Mouse (Mus musculus) limb, embryonic 14.5 days (tissue): ENCODE data around the gene Tor4a. TPM values are rescaled to one million over a fixed set of nuclear protein-coding genes. Genes with fewer than 3 reads are reported as not detected.

Experiments used
- ATAC-seq: fragments of 200-750 bp; cut with Nextera tagmentation; 2 replicates; pipeline ENCODE4 v1.8.0; 2017; ENCODE audit warnings: low read depth, moderate number of reproducible peaks, moderate TSS enrichment; ENCODE audit not compliant: low FRiP score
- DNase-seq: peaks from one replicate; pipeline ENCODE4 v3.0.0-alpha.2; 2015; ENCODE audit warnings: low spot score
- H3K27ac ChIP-seq: fragments of 300-500 bp; sonication (generic); replicated peaks from 2 replicates; pipeline ENCODE4 v1.5.1; 2014; ENCODE audit warnings: low read depth, mild to moderate bottlenecking, low read length, moderate library complexity, mixed read lengths
- H3K27me3 ChIP-seq: fragments of 300-500 bp; sonication (generic); 2 replicates; pipeline ENCODE4 v1.6.1; 2014; ENCODE audit warnings: low read length, mixed read lengths; ENCODE audit not compliant: control insufficient read depth, insufficient read depth
- H3K36me3 ChIP-seq: fragments of 300-500 bp; sonication (generic); 2 replicates; pipeline ENCODE4 v1.6.1; 2014; ENCODE audit warnings: mild to moderate bottlenecking, low read length, moderate library complexity, mixed read lengths; ENCODE audit not compliant: control insufficient read depth, insufficient read depth
- H3K4me1 ChIP-seq: fragments of 300-500 bp; sonication (generic); 2 replicates; pipeline ENCODE4 v1.6.1; 2014; ENCODE audit warnings: antibody characterized with exemption, low read length, mixed read lengths; ENCODE audit not compliant: control insufficient read depth, insufficient read depth
- H3K4me2 ChIP-seq: fragments of 300-500 bp; sonication (generic); replicated peaks from 2 replicates; pipeline ENCODE4 v1.6.1; 2014; ENCODE audit warnings: low read depth, mild to moderate bottlenecking, low read length, moderate library complexity; ENCODE audit not compliant: severe bottlenecking
- H3K4me3 ChIP-seq: fragments of 300-500 bp; sonication (generic); replicated peaks from 2 replicates; pipeline ENCODE4 v1.5.1; 2014; ENCODE audit warnings: low read length
- H3K9ac ChIP-seq: fragments of 300-500 bp; sonication (generic); 2 replicates; pipeline ENCODE4 v1.6.1; 2014; ENCODE audit warnings: mild to moderate bottlenecking, low read depth, low read length, moderate library complexity; ENCODE audit not compliant: severe bottlenecking
- H3K9me3 ChIP-seq: fragments of 300-500 bp; sonication (generic); 2 replicates; pipeline ENCODE4 v1.6.1; 2016; ENCODE audit warnings: low read length; ENCODE audit not compliant: control insufficient read depth
- POLR2A ChIP-seq: fragments of 200-500 bp; IDR thresholded peaks from 2 replicates; pipeline ENCODE4 v1.8.0; 2012; ENCODE audit warnings: inconsistent platforms, mild to moderate bottlenecking, moderate library complexity, borderline replicate concordance; ENCODE audit not compliant: insufficient read depth, insufficient read length; ENCODE audit errors: extremely low read depth
- WGBS: fragments of 180-500 bp; shearing (Covaris S2); extraction: QIAGEN DNeasy Blood & Tissue Kit; methylation state at CpG from one replicate; pipeline ENCODE4 v1.1.7; 2014; 5-methylcytosine and 5-hydroxymethylcytosine counted together
- polyA plus RNA-seq, 2 experiments: library from polyadenylated mRNA; depleted of rRNA in 1 of 2; stranded (reverse) in 1 of 2; unstranded in 1 of 2; fragments of >200 nt; fragmentation: Nextera tagmentation in 1 of 2; extraction: Ambion mirVana in 1 of 2; gene quantifications; 2 replicates each; pipeline versions ENCODE4 v1.2.1 to v1.2.3; 2012 to 2014

The Tor4a gene
- polyA plus RNA-seq, 2 experiments: 5.9 to 8.1 TPM

- peaks cover 14% of the 10 kb centered on the region for H3K27me3 ChIP-seq
- no peaks in the 10 kb centered on the region for H3K36me3 ChIP-seq
- TF ChIP-seq POLR2A: 0 out of 2 replicates have a peak, but pooled peaks have one; percentile 28
- 2% methylated on average over 25 of the region's 29 CpGs for WGBS
- peak overlapping the region; percentile 91 for H3K4me2 ChIP-seq
- H3K9ac ChIP-seq: peak overlapping the region; percentile 38
- DNase-seq (peak; percentile 84), ATAC-seq (peak; percentile 88)
- no peaks in the 10 kb centered on the region for H3K9me3 ChIP-seq
- H3K27ac ChIP-seq: no peak overlapping the region
- H3K4me3 ChIP-seq: peak overlapping the region; percentile 50
- peaks cover 12% of the 10 kb centered on the region; the same call in 1 of the 2 replicates for H3K4me1 ChIP-seq
Measured at GRCm38 (mm10) chr2:25240723-25241437, 44.2 kb upstream of the Tor4a start.

GRCm38 (mm10) chr2:25240310-25240709 lies 43.6 kb upstream of the Tor4a start:
- H3K4me3 ChIP-seq: peak overlapping the region; percentile 50
- H3K36me3 ChIP-seq: no peaks in the 10 kb centered on the region
- 52% methylated on average over 8 of the region's 8 CpGs for WGBS
- ATAC-seq (0 out of 2 replicates have a peak, but pooled peaks have one; percentile 3), DNase-seq (no peak)
- peak overlapping the region; percentile 91 for H3K4me2 ChIP-seq
- H3K9ac ChIP-seq: peak overlapping the region; percentile 38
- peaks cover 12% of the 10 kb centered on the region; the same call in 1 of the 2 replicates for H3K4me1 ChIP-seq
- H3K27me3 ChIP-seq: peaks cover 14% of the 10 kb centered on the region
- no peak for TF ChIP-seq POLR2A
- H3K9me3 ChIP-seq: no peaks in the 10 kb centered on the region
- no peak overlapping the region for H3K27ac ChIP-seq

GRCm38 (mm10) chr2:25239766-25240165 lies 43.1 kb upstream of the Tor4a start:
- Histone ChIP-seq H3K36me3 (no peaks in the 10 kb centered on the region), H3K4me3 (no peak overlapping the region), H3K4me2 (no peak overlapping the region), H3K27me3 (peaks cover 14% of the 10 kb centered on the region), H3K9me3 (no peaks in the 10 kb centered on the region), H3K27ac (no peak overlapping the region), H3K4me1 (peaks cover 12% of the 10 kb centered on the region; the same call in 1 of the 2 replicates), H3K9ac (no peak overlapping the region)
- ATAC-seq (no peak), DNase-seq (no peak)
- 81% methylated on average over 3 of the region's 3 CpGs for WGBS
- TF ChIP-seq POLR2A: no peak

GRCm38 (mm10) chr2:25238106-25238505 lies 41.4 kb upstream of the Tor4a start:
- ATAC-seq (no peak), DNase-seq (no peak)
- no peak overlapping the region for H3K9ac ChIP-seq
- H3K9me3 ChIP-seq: no peaks in the 10 kb centered on the region
- H3K36me3 ChIP-seq: no peaks in the 10 kb centered on the region
- H3K27ac ChIP-seq: no peak overlapping the region
- H3K4me2 ChIP-seq: no peak overlapping the region
- no peak for TF ChIP-seq POLR2A
- peaks cover 12% of the 10 kb centered on the region; the same call in 1 of the 2 replicates for H3K4me1 ChIP-seq
- H3K4me3 ChIP-seq: no peak overlapping the region
- peaks cover 14% of the 10 kb centered on the region for H3K27me3 ChIP-seq

GRCm38 (mm10) chr2:25237522-25237921 lies 40.8 kb upstream of the Tor4a start:
- ATAC-seq: no peak
- Histone ChIP-seq H3K36me3 (no peaks in the 10 kb centered on the region), H3K27me3 (peaks cover 8% of the 10 kb centered on the region), H3K9me3 (no peaks in the 10 kb centered on the region), H3K4me2 (no peak overlapping the region), H3K4me1 (peaks cover 12% of the 10 kb centered on the region; the same call in 1 of the 2 replicates), H3K9ac (no peak overlapping the region), H3K27ac (no peak overlapping the region), H3K4me3 (no peak overlapping the region)
- no peak for TF ChIP-seq POLR2A
- WGBS: 53% methylated on average over 4 of the region's 4 CpGs
- no peak for DNase-seq

- ATAC-seq: no peak
- 37% methylated on average over 8 of the region's 8 CpGs for WGBS
- TF ChIP-seq POLR2A: no peak
- no peaks in the 10 kb centered on the region for H3K9me3 ChIP-seq
- peaks cover 6% of the 10 kb centered on the region for H3K27me3 ChIP-seq
- no peak within 1 kb of the TSS for H3K27ac ChIP-seq
- H3K9ac ChIP-seq: no peak within 1 kb of the TSS
- no peak within 1 kb of the TSS for H3K4me3 ChIP-seq
- no peak within 1 kb of the TSS for H3K4me2 ChIP-seq
- peaks cover 12% of the 10 kb centered on the region; the same call in 1 of the 2 replicates for H3K4me1 ChIP-seq
- no peak for DNase-seq
- H3K36me3 ChIP-seq: no peaks in the 10 kb centered on the region
Measured at GRCm38 (mm10) chr2:25236614-25237013, 39.9 kb upstream of the Tor4a start, which contains the start of gene Rnf224. Rnf224 (minus strand) TSS chr2:25236787.
